Mouse (Mus musculus): ENCODE results near the gene Sec1. TPM values are rescaled to one million over a fixed set of nuclear protein-coding genes. Genes with fewer than 3 reads are reported as not detected.

The Sec1 gene
- total RNA-seq, 1 experiment from 2014 or later, result not detected

DNA sequence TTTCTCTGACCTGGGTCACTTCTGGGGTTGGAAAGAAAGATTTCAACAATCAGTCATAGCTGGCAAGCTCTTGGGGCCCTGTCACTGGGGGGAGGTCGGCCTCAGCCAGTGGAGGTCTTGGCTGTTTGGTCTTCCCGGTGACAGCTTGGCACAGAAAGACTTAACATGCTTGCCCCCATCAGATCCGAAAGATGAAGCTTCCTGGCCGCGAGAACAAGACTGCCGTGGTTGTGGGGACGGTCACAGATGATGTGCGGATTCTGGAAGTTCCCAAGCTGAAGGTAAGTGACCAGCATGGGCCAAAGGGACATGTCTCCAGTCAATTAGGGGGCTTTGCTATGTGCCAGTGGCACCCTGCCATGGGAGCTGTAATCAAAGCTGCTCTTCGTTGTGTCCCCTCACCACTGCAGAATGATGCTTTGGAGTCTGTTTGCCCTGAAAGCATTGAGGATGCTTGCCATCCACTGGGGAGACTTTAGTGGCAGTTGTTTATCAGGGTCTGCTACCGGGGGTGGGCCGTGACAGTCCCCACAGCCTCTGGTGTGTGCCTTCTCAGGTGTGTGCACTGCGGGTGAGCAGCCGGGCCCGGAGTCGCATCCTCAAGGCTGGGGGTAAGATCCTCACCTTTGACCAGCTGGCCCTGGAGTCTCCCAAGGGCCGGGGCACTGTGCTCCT, 25.7 kb upstream of the Sec1 start:
- no peak for ATAC-seq (replicated peaks; ENCODE audit: insufficient number of reproducible peaks, low FRiP score, low TSS enrichment, poor library complexity, severe bottlenecking)

DNA sequence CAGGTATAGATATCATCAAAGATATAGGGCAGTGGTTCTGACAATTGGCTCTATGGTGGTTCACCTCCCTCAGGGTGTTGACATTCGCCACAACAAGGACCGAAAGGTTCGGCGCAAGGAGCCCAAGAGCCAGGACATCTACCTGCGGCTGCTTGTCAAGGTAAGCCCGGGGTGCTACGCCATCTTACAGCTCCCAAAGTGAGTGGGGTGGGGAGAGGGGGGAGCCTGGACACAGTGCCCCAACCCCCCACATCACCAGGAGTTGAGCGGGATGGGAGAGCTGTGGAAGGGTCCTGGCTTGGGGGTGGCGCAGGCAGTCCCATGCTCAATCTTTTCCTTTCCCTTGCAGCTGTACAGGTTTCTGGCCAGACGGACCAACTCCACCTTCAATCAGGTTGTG, 25.0 kb upstream of the Sec1 start:
- ATAC-seq (replicated peaks; ENCODE audit: insufficient number of reproducible peaks, low FRiP score, low TSS enrichment, poor library complexity, severe bottlenecking), result no peak

- no peak for ATAC-seq (replicated peaks; ENCODE audit: insufficient number of reproducible peaks, low FRiP score, low TSS enrichment, poor library complexity, severe bottlenecking)
Observed at GRCm38 (mm10) chr7:45718331-45718730, 24.1 kb upstream of the Sec1 start.

GRCm38 (mm10) chr7:45717918-45718297, 23.7 kb upstream of the Sec1 start, which contains the start of gene Sphk2:
Gene Sphk2 (minus strand): TSS chr7:45718002.
- peak; percentile 61 for ATAC-seq (replicated peaks; ENCODE audit: insufficient number of reproducible peaks, low FRiP score, low TSS enrichment, poor library complexity, severe bottlenecking)

- ATAC-seq (replicated peaks; ENCODE audit: insufficient number of reproducible peaks, low FRiP score, low TSS enrichment, poor library complexity, severe bottlenecking), result no peak
Observed at GRCm38 (mm10) chr7:45716952-45717917, 23.0 kb upstream of the Sec1 start.

- ATAC-seq (replicated peaks; ENCODE audit: insufficient number of reproducible peaks, low FRiP score, low TSS enrichment, poor library complexity, severe bottlenecking), result no peak
Observed at GRCm38 (mm10) chr7:45716460-45716857, 22.3 kb upstream of the Sec1 start.

DNA sequence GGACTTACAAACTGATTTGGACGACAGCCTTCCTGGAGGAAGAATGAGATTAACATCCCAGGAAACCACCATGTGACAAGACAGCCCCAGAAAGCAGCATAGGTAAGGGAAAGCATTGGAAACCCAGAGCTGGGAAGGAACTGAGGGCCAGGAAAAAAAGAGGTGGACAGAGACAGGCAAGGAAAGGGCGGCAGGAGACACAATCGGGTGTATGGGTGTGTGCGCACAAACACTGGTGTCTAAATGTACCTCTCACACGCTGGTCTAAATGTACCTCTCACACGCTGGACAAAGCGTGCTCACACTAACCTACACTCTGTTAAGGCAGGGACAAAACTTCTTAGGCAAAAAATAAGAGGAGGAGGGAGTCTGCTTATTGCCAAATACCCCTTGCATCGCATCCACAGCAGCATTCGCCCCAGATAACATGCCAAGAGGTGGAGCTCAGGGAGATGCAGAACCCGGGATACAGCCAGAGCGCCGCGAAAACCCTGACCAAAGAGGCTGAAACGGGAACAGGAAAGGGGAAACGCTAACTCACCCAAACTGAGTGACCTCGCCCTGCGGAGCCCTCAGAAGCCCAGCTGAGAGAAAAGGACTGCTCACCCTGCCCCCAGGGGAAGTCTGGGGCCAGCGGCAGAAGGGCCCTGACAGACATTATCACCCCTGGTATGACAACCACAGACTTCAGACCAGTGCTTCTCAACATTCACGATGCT, 21.7 kb upstream of the Sec1 start:
- peak; percentile 51 for ATAC-seq (replicated peaks; ENCODE audit: insufficient number of reproducible peaks, low FRiP score, low TSS enrichment, poor library complexity, severe bottlenecking)

DNA sequence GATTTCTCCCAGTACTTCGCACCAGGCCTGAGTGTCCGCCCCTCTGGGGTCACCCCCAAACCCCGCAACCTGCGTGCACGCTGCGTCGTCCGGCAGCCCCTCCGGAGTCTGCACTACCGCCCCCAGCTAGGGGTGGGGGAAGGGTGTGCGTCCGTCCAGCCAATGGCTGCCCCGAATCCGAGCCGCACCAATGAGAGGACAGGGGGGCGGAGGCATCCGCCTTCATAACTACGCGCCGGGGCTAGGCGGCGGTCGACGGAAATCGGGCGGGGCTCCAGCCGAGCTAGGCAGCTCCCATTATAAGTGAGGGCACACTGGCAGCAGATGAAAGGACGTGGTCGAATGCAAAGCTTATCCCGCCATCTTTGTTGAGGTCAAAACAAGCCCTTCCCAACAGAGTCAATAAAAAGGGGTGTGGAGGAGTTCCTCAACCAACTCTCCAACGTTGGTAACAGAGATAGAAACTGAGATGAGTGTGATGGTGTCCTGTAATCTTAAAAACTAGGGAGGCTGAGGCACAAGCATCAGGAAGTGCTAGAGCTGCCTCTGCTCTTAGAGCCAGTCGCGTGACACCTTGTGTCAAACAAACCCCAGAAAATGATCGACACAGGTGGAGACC, 21.0 kb upstream of the Sec1 start, which contains the start of gene Rpl18:
Gene Rpl18, plus strand, starts transcription at position 368 of the 619 bp plus-strand sequence.
- peak; percentile 66 for ATAC-seq (replicated peaks; ENCODE audit: insufficient number of reproducible peaks, low FRiP score, low TSS enrichment, poor library complexity, severe bottlenecking)

- ATAC-seq (replicated peaks; ENCODE audit: insufficient number of reproducible peaks, low FRiP score, low TSS enrichment, poor library complexity, severe bottlenecking), result no peak
Observed at GRCm38 (mm10) chr7:45714630-45715089, 20.5 kb upstream of the Sec1 start.

DNA sequence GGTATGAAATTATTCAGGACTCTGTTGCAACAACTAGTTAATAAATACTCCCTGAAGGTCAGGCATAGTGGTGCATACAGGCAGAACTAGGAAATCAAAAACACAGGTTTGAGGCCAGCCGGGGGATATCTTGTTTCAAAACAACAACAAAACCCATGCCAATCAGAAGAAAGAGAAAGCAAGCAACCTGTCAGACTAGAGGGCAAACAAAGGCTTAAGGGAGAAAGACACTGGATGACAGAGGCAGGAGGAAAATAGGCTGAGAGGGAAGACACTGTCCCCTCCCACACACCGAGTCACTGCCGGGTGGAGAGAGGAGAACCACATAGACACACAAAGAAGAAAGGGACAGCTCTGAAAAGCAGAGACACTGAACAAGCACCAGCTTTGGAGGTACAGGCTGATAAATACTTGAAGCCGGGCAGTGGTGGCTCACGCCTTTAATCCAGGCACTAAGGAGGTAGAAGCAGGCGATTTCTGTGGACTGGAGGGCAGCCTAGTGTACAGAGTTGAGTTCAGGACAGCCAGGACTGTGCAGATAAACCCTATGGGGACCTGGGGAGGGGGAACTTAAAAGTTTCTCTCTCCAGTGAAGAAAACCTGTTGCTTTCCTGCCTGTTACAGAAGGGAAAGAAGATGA, 19.8 kb upstream of the Sec1 start:
- ATAC-seq (replicated peaks; ENCODE audit: insufficient number of reproducible peaks, low FRiP score, low TSS enrichment, poor library complexity, severe bottlenecking), result no peak

GRCm38 (mm10) chr7:45713396-45713795, 19.2 kb upstream of the Sec1 start:
- no peak for ATAC-seq (replicated peaks; ENCODE audit: insufficient number of reproducible peaks, low FRiP score, low TSS enrichment, poor library complexity, severe bottlenecking)

GRCm38 (mm10) chr7:45712022-45712757, 18.0 kb upstream of the Sec1 start:
- ATAC-seq (replicated peaks; ENCODE audit: insufficient number of reproducible peaks, low FRiP score, low TSS enrichment, poor library complexity, severe bottlenecking), result no peak

GRCm38 (mm10) chr7:45711316-45712021, 17.3 kb upstream of the Sec1 start:
- no peak for ATAC-seq (replicated peaks; ENCODE audit: insufficient number of reproducible peaks, low FRiP score, low TSS enrichment, poor library complexity, severe bottlenecking)

DNA sequence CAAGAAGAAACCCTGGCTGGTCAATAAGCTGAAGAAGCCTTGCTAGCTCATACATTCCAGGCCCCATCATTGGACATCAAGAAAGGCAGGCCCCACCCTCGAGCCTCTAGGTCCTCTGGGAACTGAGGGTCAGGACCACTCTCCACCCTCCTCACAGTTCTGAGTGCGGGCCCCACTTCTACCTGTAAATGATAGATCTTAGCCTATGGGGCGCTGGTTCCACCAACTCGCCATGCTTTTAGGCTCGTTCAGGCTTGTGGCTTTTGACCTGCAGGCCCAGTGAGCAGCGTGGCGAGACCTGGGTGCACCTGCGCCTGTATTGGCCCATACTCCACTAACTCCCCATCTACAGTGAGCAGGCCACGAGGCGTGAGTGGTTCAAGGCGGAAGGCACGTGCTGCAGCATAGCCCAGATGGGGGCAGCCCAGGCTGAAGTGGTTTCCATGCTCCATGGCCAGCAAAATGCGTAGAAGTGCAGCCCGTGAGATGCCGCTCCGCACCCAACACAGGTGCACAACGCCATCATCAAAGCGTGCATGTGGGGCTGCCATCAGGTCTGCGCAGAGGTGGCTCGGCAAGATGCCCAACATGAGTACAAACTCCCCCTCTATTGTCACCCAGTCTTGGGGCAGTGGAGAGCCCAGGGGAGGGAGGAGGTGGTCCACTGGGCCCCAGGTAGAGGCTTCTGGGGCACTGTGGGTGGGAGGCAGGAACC, 16.4 kb upstream of the Sec1 start:
- ATAC-seq (replicated peaks; ENCODE audit: insufficient number of reproducible peaks, low FRiP score, low TSS enrichment, poor library complexity, severe bottlenecking), result no peak

DNA sequence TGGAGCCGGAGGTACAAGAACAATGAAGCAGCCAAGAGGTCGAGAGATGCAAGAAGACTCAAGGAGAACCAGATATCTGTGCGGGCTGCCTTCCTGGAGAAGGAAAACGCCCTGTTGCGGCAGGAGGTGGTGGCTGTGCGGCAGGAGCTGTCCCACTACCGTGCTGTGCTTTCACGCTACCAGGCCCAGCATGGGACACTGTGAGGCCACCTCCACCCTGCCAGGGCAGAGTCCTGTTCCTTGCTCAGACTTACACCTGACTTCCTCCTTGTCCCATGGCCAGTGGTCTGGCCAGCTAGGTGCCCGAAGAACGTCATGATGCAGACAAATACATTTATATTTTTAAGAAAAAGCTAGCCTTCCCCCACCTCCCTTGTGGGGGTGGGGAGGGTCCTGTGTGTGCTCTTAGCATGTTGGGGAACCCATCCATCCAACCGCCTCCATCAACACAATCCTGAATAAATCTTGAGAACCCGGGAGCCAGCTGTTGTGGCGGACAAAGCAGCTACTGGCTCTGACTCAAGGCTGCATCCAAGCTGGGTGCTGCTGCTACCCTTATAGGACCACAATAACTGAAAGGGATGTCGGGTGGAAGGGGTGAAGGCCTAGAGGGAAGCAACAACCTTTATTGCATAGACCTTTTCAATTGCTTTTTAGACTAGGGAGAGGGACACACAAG, 15.6 kb upstream of the Sec1 start:
- ATAC-seq (replicated peaks; ENCODE audit: insufficient number of reproducible peaks, low FRiP score, low TSS enrichment, poor library complexity, severe bottlenecking), result no peak

GRCm38 (mm10) chr7:45709036-45709435, 14.8 kb upstream of the Sec1 start:
- no peak for ATAC-seq (replicated peaks; ENCODE audit: insufficient number of reproducible peaks, low FRiP score, low TSS enrichment, poor library complexity, severe bottlenecking)

Measured in monocyte, adult 5-6 weeks (primary cell).